Mouse (Mus musculus) bone marrow macrophage, adult 2 months (primary cell): ENCODE measurements around the gene Hoxa5.

ENCODE experiments used
- CTCF ChIP-seq: IDR thresholded peaks from 2 replicates; pipeline ENCODE4 v1.5.1; 2012; ENCODE audit warnings: low read depth, mild to moderate bottlenecking, low read length, moderate library complexity
- POLR2A ChIP-seq: IDR thresholded peaks from 2 replicates; pipeline ENCODE4 v1.6.1; 2012; ENCODE audit warnings: mild to moderate bottlenecking, low read depth, low read length, borderline replicate concordance

GRCm38 (mm10) chr6:52241001-52241621 lies 36.7 kb upstream of the Hoxa5 start:
- TF ChIP-seq CTCF = no peak
- no peak for TF ChIP-seq POLR2A
